Mouse (Mus musculus) left cerebral cortex, postnatal 10 days (tissue): ENCODE results near the gene Vmn1r39. TPM values are rescaled to one million over a fixed set of nuclear protein-coding genes. Genes with fewer than 3 reads are reported as not detected.
"Not testable (repeated sequence)": the region's sequence is repeated elsewhere in the genome, so short reads cannot be mapped to it uniquely, and the experiment has no call there.

Experiments used
- DNase-seq, 2 experiments: peaks; one replicate each; pipeline ENCODE4 v3.0.0; 2021 to 2022; ENCODE audit warnings: low spot score in 2 of 2, mixed read lengths in 1 of 2; ENCODE audit errors: extremely low spot score in 1 of 2
- intact Hi-C: fragments of 180-260 bp; cut with DNase I; formaldehyde crosslinking; loops from one replicate; pipeline ENCODE4 v1.15.1; 2025
- total RNA-seq, 2 experiments: library from RNA; stranded (reverse); gene quantifications; 2 replicates each; pipeline ENCODE4 v1.2.3; 2021

Gene Vmn1r39
- total RNA-seq = not detected

- no peak for DNase-seq
- intact Hi-C loops = no loop called here
These were observed at the start of gene Vmn1r39 for GRCm38 (mm10) chr6:66810509-66810908. TSS of gene Vmn1r39 (minus strand) at chr6:66810609.

DNA sequence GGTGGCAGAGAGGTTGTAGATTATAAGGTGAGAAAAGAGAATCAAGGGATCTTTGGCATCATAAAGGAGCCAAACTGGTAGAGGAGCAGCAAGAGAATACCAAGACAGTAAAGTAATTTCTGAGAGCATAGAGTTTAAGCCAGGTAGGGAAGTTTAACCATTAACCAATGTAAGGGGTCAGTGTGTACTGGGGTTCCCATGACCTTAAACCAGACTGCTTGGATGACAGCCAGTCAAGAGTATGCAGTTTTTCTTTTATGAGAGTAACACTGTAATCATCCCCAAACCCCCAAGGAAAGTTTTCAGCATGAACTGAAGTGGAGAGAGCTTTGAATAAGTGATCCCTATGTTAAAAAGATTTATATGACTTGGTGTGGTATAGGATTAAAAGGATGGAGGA is 49.0 kb upstream of the Vmn1r39 start:
- no peak for DNase-seq
- intact Hi-C loops = no loop called here

DNA sequence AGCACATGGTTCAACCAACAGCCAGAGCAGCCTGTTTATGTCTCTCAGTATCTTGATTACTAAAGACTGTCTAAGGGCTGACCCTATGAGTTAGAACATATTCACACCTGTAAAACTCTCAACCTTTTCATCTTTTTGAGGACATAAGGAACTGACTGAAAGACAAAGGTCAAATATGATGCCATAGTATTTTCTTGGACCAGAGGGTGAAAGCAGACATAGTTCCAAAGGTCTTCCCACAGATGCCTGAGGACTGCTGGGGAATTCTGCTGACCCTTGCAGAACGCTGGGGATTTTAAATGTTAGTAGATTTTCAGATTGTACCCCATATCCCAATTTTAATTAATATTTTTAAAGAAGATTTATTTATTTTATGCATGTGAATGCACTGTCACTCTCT is 47.9 kb upstream of the Vmn1r39 start:
- DNase-seq = no peak
- intact Hi-C loops = no loop called here

GRCm38 (mm10) chr6:66856236-66856635 is 45.8 kb upstream of the Vmn1r39 start:
- DNase-seq = no peak
- intact Hi-C loops = no loop called here

DNA sequence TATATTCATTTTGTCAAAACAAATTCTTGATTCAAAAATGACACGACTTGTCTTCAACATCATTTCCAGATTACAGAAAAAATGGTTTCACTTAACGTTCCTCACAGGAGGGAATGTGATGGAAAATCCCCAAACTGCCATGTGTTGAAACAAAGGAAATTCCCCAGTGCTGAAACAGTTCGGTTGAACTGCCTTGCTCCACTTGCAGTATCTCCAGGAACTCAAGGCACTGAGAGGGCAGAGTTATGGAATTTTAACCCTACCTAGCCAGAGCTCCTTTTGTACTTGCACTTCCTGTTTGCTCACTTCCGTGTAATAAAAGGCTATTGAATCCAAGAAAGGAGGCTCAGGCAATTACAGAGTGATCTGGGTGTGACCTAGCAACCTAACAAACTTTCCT is 38.5 kb upstream of the Vmn1r39 start:
- intact Hi-C loops = no loop called here

DNA sequence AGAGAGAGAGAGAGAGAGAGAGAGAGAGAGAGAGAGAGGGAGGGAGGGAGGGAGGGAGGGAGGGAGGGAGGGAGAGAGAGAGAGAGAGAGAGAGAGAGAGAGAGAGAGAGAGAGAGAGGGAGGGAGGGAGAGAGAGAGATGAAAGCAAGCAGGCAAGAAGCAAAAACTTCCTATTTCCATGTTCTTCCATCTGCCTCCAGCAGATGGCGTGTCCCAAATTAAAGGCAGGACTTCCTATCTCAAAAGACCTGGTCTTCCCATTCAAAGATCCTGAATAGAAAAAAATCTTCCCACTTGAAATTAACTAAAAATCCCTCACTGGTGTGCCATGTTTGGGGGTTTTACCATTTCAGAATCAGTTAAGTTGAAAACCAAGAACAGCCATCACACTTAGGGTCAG is 30.2 kb upstream of the Vmn1r39 start:
- peak; percentile 12 to 25 for DNase-seq
- intact Hi-C loops = loop anchor here (2.0 to 5.0 kb wide), 2 partner anchors 118 to 317 kb away; no protein-coding TSS in a partner anchor

More for the DNA sequence above, 38.5 kb upstream of the Vmn1r39 start:
- no peak for DNase-seq

DNA sequence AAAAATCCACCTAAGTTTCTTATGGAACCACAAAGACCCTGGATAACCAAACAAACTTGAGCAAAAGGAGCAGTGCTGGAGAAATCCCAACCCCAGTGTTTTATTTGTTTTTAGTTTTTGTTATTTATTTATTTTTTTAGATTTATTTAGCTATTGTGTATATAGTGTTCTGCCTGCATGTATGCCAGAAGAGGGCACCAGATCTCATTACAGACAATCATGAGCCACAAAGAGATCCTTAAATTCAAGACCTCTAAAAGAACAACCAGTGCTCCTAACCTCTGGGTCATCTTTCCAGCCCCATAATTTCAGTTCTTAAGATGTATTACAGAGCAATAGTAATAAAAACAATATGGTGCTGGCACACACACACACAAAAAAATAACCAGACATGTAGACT is 26.5 kb upstream of the Vmn1r39 start:
- intact Hi-C loops = no loop called here
- DNase-seq = no peak

DNA sequence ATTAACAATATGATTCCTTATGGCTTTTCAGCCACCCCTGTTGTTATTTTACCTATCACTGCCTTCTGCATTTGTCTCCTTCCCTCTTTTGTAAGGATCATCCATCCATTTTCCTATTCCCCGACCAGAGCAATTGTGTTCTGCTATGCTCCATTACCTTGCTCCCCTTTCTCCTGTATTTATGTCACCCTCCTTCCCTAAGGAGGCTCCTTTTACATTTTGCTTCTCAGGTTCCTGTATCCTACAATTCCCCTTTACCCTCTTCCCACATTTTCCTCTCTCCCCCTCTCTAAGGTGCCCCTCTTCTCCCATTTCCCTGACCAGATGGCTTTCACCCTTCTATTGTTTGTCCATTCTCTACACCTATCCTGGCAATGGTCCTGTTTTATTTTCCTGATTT is 4.1 kb downstream of the Vmn1r39 start:
- DNase-seq = no peak
- intact Hi-C loops = no loop called here

DNA sequence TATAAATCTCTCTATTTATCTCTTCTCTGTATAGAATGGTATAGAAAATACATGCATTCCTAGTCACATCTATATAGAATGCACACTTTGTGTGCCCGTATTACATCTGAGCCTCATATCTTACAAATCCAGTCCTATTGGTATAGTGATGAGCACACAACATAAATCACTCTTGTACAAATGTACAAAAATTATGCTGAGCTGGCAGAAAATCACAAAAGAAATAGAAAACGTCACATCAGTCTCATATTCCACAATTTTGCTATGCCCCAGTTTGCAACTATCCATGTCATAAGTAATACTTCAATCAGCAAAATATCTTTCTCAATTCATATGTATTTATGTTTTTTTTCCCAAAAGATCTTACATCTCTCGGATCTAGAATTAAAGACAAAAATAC is 4.7 kb downstream of the Vmn1r39 start:
- intact Hi-C loops = no loop called here
- no peak for DNase-seq

- DNase-seq, intact Hi-C loops: not testable (repeated sequence)
These were observed 27.9 kb downstream of the Vmn1r39 start, which contains the start of gene Vmn1r38 for GRCm38 (mm10) chr6:66782527-66782926. TSS of gene Vmn1r38 (minus strand) at chr6:66782627.

Other genes with a start within 250 kb of the Vmn1r39 start
- gene Vmn1r33, start 192.3 kb downstream of the Vmn1r39 start, total RNA-seq = not detected
- not detected for gene Vmn1r34, start 166.7 kb downstream of the Vmn1r39 start, total RNA-seq
- gene Vmn1r35, start 124.7 kb downstream of the Vmn1r39 start, total RNA-seq = not detected
- not detected for gene Vmn1r36, start 91.4 kb downstream of the Vmn1r39 start, total RNA-seq
- not detected for gene Vmn1r37, start 81.2 kb downstream of the Vmn1r39 start, total RNA-seq
- gene Vmn1r38, start 28.0 kb downstream of the Vmn1r39 start, total RNA-seq = not detected
- 10 to 100 TPM; 75.7 to 86.9 TPM for gene Gng12, start 85.8 kb upstream of the Vmn1r39 start, total RNA-seq
- gene Gadd45a, start 226.8 kb upstream of the Vmn1r39 start, total RNA-seq = 1 to 10 TPM; 4.8 to 5.5 TPM